ENCODE assay signal across 23 mouse cellular contexts in the genomic region with DNA sequence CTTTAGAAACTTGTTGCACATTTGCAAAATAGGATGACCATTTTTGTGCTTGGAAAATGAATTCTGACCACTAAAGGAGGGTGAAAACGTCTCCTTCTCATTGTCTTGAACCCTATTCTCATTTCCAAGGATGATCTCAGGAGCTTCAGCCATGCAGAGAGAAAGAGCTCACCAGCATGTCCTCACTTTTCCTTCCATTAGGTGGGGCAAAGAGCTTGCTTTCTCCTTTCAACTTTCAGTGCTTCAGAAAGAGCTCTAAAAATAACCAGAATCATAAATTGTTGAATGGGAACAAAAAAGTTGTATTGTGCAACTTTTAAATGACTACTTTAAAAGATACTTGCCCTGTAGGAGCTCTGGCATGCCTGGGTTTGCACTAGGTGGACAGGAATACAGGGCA. TPM values are rescaled to one million over a fixed set of nuclear protein-coding genes. Genes with fewer than 3 reads are reported as not detected.
DNase-seq lines count a peak whose midpoint lies in the region; ATAC-seq and TF ChIP-seq lines count a peak whose summit lies in the region.
"Had no signal": no experiment of that assay in that cellular context is flagged by ENCODE, and none has a peak within 500 bp of the region (broad histone marks: within the 10 kb centered on the region; RNA-seq: fewer than 3 reads in every experiment).

No protein-coding gene starts in this region.

- no peaks in the 10 kb centered on the region for H3K4me1 ChIP-seq in hindbrain, postnatal 0 days (ENCODE audit: insufficient read depth, low read length)
- H3K4me1 ChIP-seq in hindbrain, embryonic 11.5 days (replicated peaks; ENCODE audit: control insufficient read depth, insufficient read depth, low read length): no peaks in the 10 kb centered on the region
- no peaks in the 10 kb centered on the region for H3K4me1 ChIP-seq in lung, postnatal 0 days (ENCODE audit: insufficient read depth, low read depth, low read length)
- no peaks in the 10 kb centered on the region for H3K4me1 ChIP-seq in lung, adult 2 months (ENCODE audit: control insufficient read depth, insufficient read depth, low read length)
- H3K4me1 ChIP-seq: embryonic facial prominence, embryonic 15.5 days; forebrain, embryonic 10.5 days; hindbrain, embryonic 10.5 days; limb, embryonic 12.5 days had no signal

- TF ChIP-seq CTCF in hindbrain, postnatal 0 days (IDR thresholded peaks at IDR 0.05; ENCODE audit: low read depth): peak; percentile 51
- TF ChIP-seq CTCF in lung, postnatal 0 days (IDR thresholded peaks at IDR 0.05): peak; percentile 23; the same call in 1 of the 2 replicates
- no peak for TF ChIP-seq CTCF in lung, adult 2 months (IDR thresholded peaks at IDR 0.05; ENCODE audit: insufficient read depth, low read length)

- H3K9ac ChIP-seq in hindbrain, postnatal 0 days (replicated peaks; ENCODE audit: low read length): no peak overlapping the region
- no peak overlapping the region for H3K9ac ChIP-seq in hindbrain, embryonic 11.5 days (ENCODE audit: low read depth, low read length)
- H3K9ac ChIP-seq in lung, postnatal 0 days (replicated peaks; ENCODE audit: low read depth): no peak overlapping the region
- H3K9ac ChIP-seq: embryonic facial prominence, embryonic 15.5 days; limb, embryonic 12.5 days; liver, embryonic 15.5 days had no signal

- H3K36me3 ChIP-seq in hindbrain, postnatal 0 days (ENCODE audit: insufficient read depth, low read length): no peaks in the 10 kb centered on the region
- H3K36me3 ChIP-seq in hindbrain, embryonic 11.5 days (ENCODE audit: control insufficient read depth, insufficient read depth, low read length): no peaks in the 10 kb centered on the region
- no peaks in the 10 kb centered on the region for H3K36me3 ChIP-seq in lung, postnatal 0 days (ENCODE audit: insufficient read depth, low read length)
- H3K36me3 ChIP-seq: embryonic facial prominence, embryonic 15.5 days; forebrain, embryonic 10.5 days; G1E; hindbrain, embryonic 10.5 days; limb, embryonic 12.5 days; liver, embryonic 15.5 days had no signal

- no peak overlapping the region for H3K27ac ChIP-seq in hindbrain, postnatal 0 days
- no peak overlapping the region for H3K27ac ChIP-seq in hindbrain, embryonic 11.5 days (ENCODE audit: low read depth, low read length)
- H3K27ac ChIP-seq in lung, postnatal 0 days (ENCODE audit: low read length): no peak overlapping the region
- H3K27ac ChIP-seq: embryonic facial prominence, embryonic 15.5 days; forebrain, embryonic 10.5 days; hindbrain, embryonic 10.5 days; limb, embryonic 12.5 days; liver, embryonic 15.5 days had no signal

- TF ChIP-seq EP300 in lung, postnatal 0 days (IDR thresholded peaks at IDR 0.05): no peak

- TF ChIP-seq POLR2A in lung, adult 2 months (IDR thresholded peaks at IDR 0.05; ENCODE audit: borderline replicate concordance, extremely low read depth, low read depth, low read length): no peak

- no peaks in the 10 kb centered on the region for H3K27me3 ChIP-seq in hindbrain, postnatal 0 days (ENCODE audit: insufficient read depth, low read length)
- H3K27me3 ChIP-seq in hindbrain, embryonic 11.5 days (ENCODE audit: control insufficient read depth, insufficient read depth, low read length): no peaks in the 10 kb centered on the region
- no peaks in the 10 kb centered on the region for H3K27me3 ChIP-seq in lung, postnatal 0 days (replicated peaks; ENCODE audit: insufficient read depth, low read length)
- H3K27me3 ChIP-seq: embryonic facial prominence, embryonic 15.5 days; limb, embryonic 12.5 days; liver, embryonic 15.5 days had no signal

- no peak overlapping the region for H3K4me2 ChIP-seq in hindbrain, postnatal 0 days (ENCODE audit: low read depth, low read length)
- no peak overlapping the region for H3K4me2 ChIP-seq in hindbrain, embryonic 11.5 days (replicated peaks; ENCODE audit: low read depth, low read length)
- H3K4me2 ChIP-seq in lung, postnatal 0 days (replicated peaks; ENCODE audit: low read depth, low read length): no peak overlapping the region
- H3K4me2 ChIP-seq: embryonic facial prominence, embryonic 15.5 days; limb, embryonic 12.5 days; liver, embryonic 15.5 days had no signal

- H3K9me3 ChIP-seq in hindbrain, postnatal 0 days (ENCODE audit: low read length): no peaks in the 10 kb centered on the region
- H3K9me3 ChIP-seq in hindbrain, embryonic 11.5 days (ENCODE audit: control insufficient read depth, low read length): no peaks in the 10 kb centered on the region
- H3K9me3 ChIP-seq in lung, postnatal 0 days (ENCODE audit: low read length): no peaks in the 10 kb centered on the region
- H3K9me3 ChIP-seq: embryonic facial prominence, embryonic 15.5 days; forebrain, embryonic 10.5 days; G1E; hindbrain, embryonic 10.5 days; limb, embryonic 12.5 days; liver, embryonic 15.5 days had no signal

- ATAC-seq in hindbrain, postnatal 0 days: no peak
- ATAC-seq in hindbrain, embryonic 11.5 days (ENCODE audit: low FRiP score): no peak
- ATAC-seq in lung, postnatal 0 days: no peak
- ATAC-seq: CD4-positive, CD25-positive, alpha-beta regulatory T cell, adult 4 months; midbrain, embryonic 16.5 days had no signal

- no peak overlapping the region for H3K4me3 ChIP-seq in hindbrain, postnatal 0 days (ENCODE audit: low read length)
- H3K4me3 ChIP-seq in hindbrain, embryonic 11.5 days (ENCODE audit: low read depth, low read length): no peak overlapping the region
- no peak overlapping the region for H3K4me3 ChIP-seq in lung, postnatal 0 days (ENCODE audit: low read depth, low read length)
- no peak overlapping the region for H3K4me3 ChIP-seq in lung, adult 2 months (replicated peaks; ENCODE audit: extremely low read depth, low read depth, low read length)
- H3K4me3 ChIP-seq: embryonic facial prominence, embryonic 15.5 days; forebrain, embryonic 10.5 days; hindbrain, embryonic 10.5 days; limb, embryonic 12.5 days; liver, embryonic 15.5 days had no signal

- peak; percentile 22 for DNase-seq in hindbrain, postnatal 0 days (ENCODE audit: low spot score)
- no peak for DNase-seq in hindbrain, embryonic 11.5 days (ENCODE audit: low spot score)
- peak; percentile 11 for DNase-seq in lung, postnatal 0 days (ENCODE audit: low spot score)
- DNase-seq in lung, adult 2 months: no peak
- peak; percentile 42 for DNase-seq in brain, adult 2 months (ENCODE audit: low read depth, low spot score)
- no peak for DNase-seq in thymus, postnatal 36 days
- DNase-seq in testis, postnatal 14 days (ENCODE audit: low spot score): no peak
- DNase-seq: cerebellum, adult 9-11 months; kidney, adult 9 months; kidney, postnatal 36 days; retina, postnatal 1 day; thymus, postnatal 14 days had no signal

- WGBS in hindbrain, postnatal 0 days: 46% methylated on average over 1 of the region's 1 CpGs
- WGBS in hindbrain, embryonic 11.5 days: 35% methylated on average over 1 of the region's 1 CpGs
- WGBS in lung, postnatal 0 days: 33% methylated on average over 1 of the region's 1 CpGs
- 12% methylated on average over 1 of the region's 1 CpGs for WGBS in lung, adult 2 months

RNA-seq across cellular contexts. Expression of gene Il20ra, which starts 33.3 kb away (rescaled TPM):
- 0.11 and 1.1 TPM in 2 replicates for total RNA-seq in hindbrain, postnatal 0 days (2014; rRNA removed)
- polyA plus RNA-seq in hindbrain, postnatal 0 days (2015; fragmentation: Nextera tagmentation; extraction: Ambion mirVana): 0.67 and 0.71 TPM in 2 replicates
- 0.08 TPM in 1 of 2 replicates, not detected in the other for polyA plus RNA-seq in hindbrain, embryonic 11.5 days (2014; fragmentation: Nextera tagmentation; extraction: Ambion mirVana)
- 0.11 and 0.18 TPM in 2 replicates for polyA plus RNA-seq in lung, postnatal 0 days (2015; fragmentation: Nextera tagmentation; extraction: Ambion mirVana)
- polyA plus RNA-seq in lung, adult 2 months (2012; rRNA removed): 0.13 TPM in 1 of 2 replicates, not detected in the other
- total RNA-seq: layer of hippocampus, postnatal 10 days; megakaryocyte-erythroid progenitor cell, adult 5-6 weeks; neutrophil, adult 5-6 weeks had no signal
- polyA plus RNA-seq: CD4-positive, CD25-positive, alpha-beta regulatory T cell, adult 4 months; G1E had no signal

Comparison
In these comparisons a context has a peak if more than half of its experiments do, and no peak if none do; other contexts are left out.
1. DNase-seq: peak in hindbrain, postnatal 0 days (single experiment), lung, postnatal 0 days (single experiment) and brain, adult 2 months (single experiment); none in hindbrain, embryonic 11.5 days (single experiment), lung, adult 2 months (single experiment), thymus, postnatal 36 days (0 of 2) and testis, postnatal 14 days (single experiment).